Mouse (Mus musculus) neural tube, embryonic 13.5 days (tissue): ENCODE results near the gene Kctd21. TPM values are rescaled to one million over a fixed set of nuclear protein-coding genes. Genes with fewer than 3 reads are reported as not detected.

Experiments used
- ATAC-seq: fragments of 200-750 bp; cut with Nextera tagmentation; 2 replicates; pipeline ENCODE4 v1.8.0; 2017; ENCODE audit warnings: low read depth, mild to moderate bottlenecking, moderate TSS enrichment, moderate library complexity
- H3K27ac ChIP-seq: fragments of 300-500 bp; sonication (generic); replicated peaks from 2 replicates; pipeline ENCODE4 v1.5.1; 2015; ENCODE audit warnings: moderate library complexity, mild to moderate bottlenecking, inconsistent platforms
- H3K27me3 ChIP-seq: fragments of 300-500 bp; sonication (generic); 2 replicates; pipeline ENCODE4 v1.6.1; 2015; ENCODE audit warnings: mild to moderate bottlenecking, inconsistent platforms
- H3K36me3 ChIP-seq: fragments of 300-500 bp; sonication (generic); 2 replicates; pipeline ENCODE4 v1.6.1; 2015; ENCODE audit warnings: mild to moderate bottlenecking, inconsistent platforms
- H3K4me1 ChIP-seq: fragments of 300-500 bp; sonication (generic); replicated peaks from 2 replicates; pipeline ENCODE4 v1.6.1; 2015; ENCODE audit warnings: inconsistent platforms
- H3K4me2 ChIP-seq: fragments of 300-500 bp; sonication (generic); 2 replicates; pipeline ENCODE4 v1.6.1; 2015; ENCODE audit warnings: inconsistent platforms, mild to moderate bottlenecking, moderate library complexity
- H3K4me3 ChIP-seq: fragments of 300-500 bp; sonication (generic); 2 replicates; pipeline ENCODE4 v1.5.1; 2015; ENCODE audit warnings: mild to moderate bottlenecking, inconsistent platforms
- H3K9ac ChIP-seq: fragments of 300-500 bp; sonication (generic); 2 replicates; pipeline ENCODE4 v1.6.1; 2015; ENCODE audit warnings: moderate library complexity, mild to moderate bottlenecking, inconsistent platforms
- H3K9me3 ChIP-seq: fragments of 300-500 bp; sonication (generic); 2 replicates; pipeline ENCODE4 v1.6.1; 2016; ENCODE audit warnings: inconsistent platforms
- WGBS: fragments of 180-500 bp; shearing (Covaris S2); methylation state at CpG from one replicate; pipeline ENCODE4 v1.1.7; 2015; 5-methylcytosine and 5-hydroxymethylcytosine counted together
- polyA plus RNA-seq: library from polyadenylated mRNA; unstranded; fragments of >200 nt; fragmentation: Nextera tagmentation; extraction: Ambion mirVana; gene quantifications from 2 replicates; pipeline ENCODE4 v1.2.1, GENCODE M21; 2015

Kctd21 gene
- polyA plus RNA-seq, 1 experiment from 2014 or later: 9.0 TPM

GRCm38 (mm10) chr7:97382661-97383060 lies 50.5 kb downstream of the Kctd21 start:
- no peak for ATAC-seq
- no peaks in the 10 kb centered on the region for H3K4me1 ChIP-seq
- H3K4me3 ChIP-seq: no peak overlapping the region
- H3K9ac ChIP-seq: no peak overlapping the region
- H3K4me2 ChIP-seq: no peak overlapping the region
- H3K9me3 ChIP-seq: no peaks in the 10 kb centered on the region
- WGBS: 96% methylated on average over 8 of the region's 8 CpGs
- no peaks in the 10 kb centered on the region for H3K27me3 ChIP-seq
- H3K36me3 ChIP-seq: peaks cover 83% of the 10 kb centered on the region
- no peak overlapping the region for H3K27ac ChIP-seq

GRCm38 (mm10) chr7:97383496-97384132 lies 51.5 kb downstream of the Kctd21 start:
- Histone ChIP-seq H3K9ac (no peak overlapping the region), H3K4me1 (no peaks in the 10 kb centered on the region), H3K4me2 (no peak overlapping the region), H3K36me3 (peaks cover 81% of the 10 kb centered on the region), H3K9me3 (no peaks in the 10 kb centered on the region), H3K4me3 (no peak overlapping the region), H3K27me3 (no peaks in the 10 kb centered on the region), H3K27ac (no peak overlapping the region)
- ATAC-seq: no peak
- WGBS: 80% methylated on average over 10 of the region's 10 CpGs

- WGBS: 87% methylated on average over 7 of the region's 7 CpGs
Measured at GRCm38 (mm10) chr7:97386106-97386805, 54.1 kb downstream of the Kctd21 start.

GRCm38 (mm10) chr7:97386806-97387370 lies 54.8 kb downstream of the Kctd21 start:
- 89% methylated on average over 5 of the region's 5 CpGs for WGBS
- no peak for ATAC-seq
- no peak overlapping the region for H3K27ac ChIP-seq
- H3K9me3 ChIP-seq: no peaks in the 10 kb centered on the region
- H3K36me3 ChIP-seq: peaks cover 85% of the 10 kb centered on the region
- peaks cover 11% of the 10 kb centered on the region; the same call in 1 of the 2 replicates for H3K4me1 ChIP-seq
- H3K4me2 ChIP-seq: no peak overlapping the region
- no peak overlapping the region for H3K4me3 ChIP-seq
- no peaks in the 10 kb centered on the region for H3K27me3 ChIP-seq
- no peak overlapping the region for H3K9ac ChIP-seq

More at GRCm38 (mm10) chr7:97386106-97386805, 54.1 kb downstream of the Kctd21 start:
- no peak for ATAC-seq
- no peak overlapping the region for H3K9ac ChIP-seq
- H3K4me3 ChIP-seq: no peak overlapping the region
- H3K27me3 ChIP-seq: no peaks in the 10 kb centered on the region
- H3K27ac ChIP-seq: no peak overlapping the region
- H3K4me1 ChIP-seq: 0 out of 2 replicates have a peak, but pooled peaks cover 4% of the 10 kb centered on the region
- peaks cover 85% of the 10 kb centered on the region for H3K36me3 ChIP-seq
- no peaks in the 10 kb centered on the region for H3K9me3 ChIP-seq
- no peak overlapping the region for H3K4me2 ChIP-seq

GRCm38 (mm10) chr7:97387561-97388147 lies 55.5 kb downstream of the Kctd21 start:
- no peaks in the 10 kb centered on the region for H3K9me3 ChIP-seq
- 89% methylated on average over 8 of the region's 8 CpGs for WGBS
- no peak overlapping the region for H3K4me2 ChIP-seq
- H3K27me3 ChIP-seq: no peaks in the 10 kb centered on the region
- no peak for ATAC-seq
- no peak overlapping the region for H3K9ac ChIP-seq
- peaks cover 84% of the 10 kb centered on the region for H3K36me3 ChIP-seq
- no peak overlapping the region for H3K27ac ChIP-seq
- peaks cover 12% of the 10 kb centered on the region; the same call in 1 of the 2 replicates for H3K4me1 ChIP-seq
- H3K4me3 ChIP-seq: no peak overlapping the region

- ATAC-seq: no peak
- Histone ChIP-seq H3K36me3 (peaks cover 75% of the 10 kb centered on the region), H3K9me3 (no peaks in the 10 kb centered on the region), H3K27ac (no peak overlapping the region), H3K27me3 (no peaks in the 10 kb centered on the region), H3K4me2 (no peak overlapping the region), H3K4me3 (no peak overlapping the region), H3K9ac (no peak overlapping the region), H3K4me1 (peaks cover 12% of the 10 kb centered on the region; the same call in 1 of the 2 replicates)
- 93% methylated on average over 4 of the region's 4 CpGs for WGBS
Measured at GRCm38 (mm10) chr7:97388541-97388940, 56.4 kb downstream of the Kctd21 start.

GRCm38 (mm10) chr7:97391293-97392078 lies 59.4 kb downstream of the Kctd21 start:
- Histone ChIP-seq H3K27me3 (no peaks in the 10 kb centered on the region), H3K36me3 (peaks cover 50% of the 10 kb centered on the region), H3K4me3 (no peak overlapping the region), H3K27ac (peak overlapping the region; percentile 46; the same call in 1 of the 2 replicates), H3K4me2 (no peak overlapping the region), H3K9me3 (no peaks in the 10 kb centered on the region), H3K9ac (no peak overlapping the region), H3K4me1 (peaks cover 12% of the 10 kb centered on the region; the same call in 1 of the 2 replicates)
- 48% methylated on average over 13 of the region's 13 CpGs for WGBS
- peak; percentile 94 for ATAC-seq

- no peak overlapping the region for H3K4me2 ChIP-seq
- 67% methylated on average over 6 of the region's 6 CpGs for WGBS
Measured at GRCm38 (mm10) chr7:97392079-97392445, 59.9 kb downstream of the Kctd21 start.

GRCm38 (mm10) chr7:97394375-97394774 lies 62.2 kb downstream of the Kctd21 start:
- H3K4me3 ChIP-seq: no peak overlapping the region
- ATAC-seq: no peak
- no peak overlapping the region for H3K27ac ChIP-seq
- 75% methylated on average over 2 of the region's 2 CpGs for WGBS
- H3K9ac ChIP-seq: no peak overlapping the region
- H3K36me3 ChIP-seq: peaks cover 24% of the 10 kb centered on the region
- no peaks in the 10 kb centered on the region for H3K9me3 ChIP-seq
- peaks cover 12% of the 10 kb centered on the region; the same call in 1 of the 2 replicates for H3K4me1 ChIP-seq
- no peak overlapping the region for H3K4me2 ChIP-seq
- H3K27me3 ChIP-seq: no peaks in the 10 kb centered on the region

More at GRCm38 (mm10) chr7:97392079-97392445, 59.9 kb downstream of the Kctd21 start:
- Histone ChIP-seq H3K27ac (no peak overlapping the region), H3K4me3 (no peak overlapping the region), H3K9me3 (no peaks in the 10 kb centered on the region), H3K36me3 (peaks cover 44% of the 10 kb centered on the region), H3K9ac (no peak overlapping the region), H3K4me1 (peaks cover 12% of the 10 kb centered on the region; the same call in 1 of the 2 replicates), H3K27me3 (no peaks in the 10 kb centered on the region)
- ATAC-seq: peak; percentile 74

GRCm38 (mm10) chr7:97398943-97399342 lies 66.8 kb downstream of the Kctd21 start:
- Histone ChIP-seq H3K4me3 (no peak overlapping the region), H3K9me3 (no peaks in the 10 kb centered on the region), H3K36me3 (peaks cover 13% of the 10 kb centered on the region; the same call in 1 of the 2 replicates), H3K4me1 (peaks cover 19% of the 10 kb centered on the region), H3K4me2 (no peak overlapping the region), H3K27me3 (no peaks in the 10 kb centered on the region), H3K27ac (no peak overlapping the region), H3K9ac (no peak overlapping the region)
- no peak for ATAC-seq
- 91% methylated on average over 6 of the region's 6 CpGs for WGBS
